Mouse (Mus musculus): ENCODE results near the gene Nudt8. TPM values are rescaled to one million over a fixed set of nuclear protein-coding genes. Genes with fewer than 3 reads are reported as not detected.
"Not testable (repeated sequence)": the region's sequence is repeated elsewhere in the genome, so short reads cannot be mapped to it uniquely, and the experiment has no call there.

The Nudt8 gene
- polyA plus RNA-seq, 1 experiment from 2014 or later, result 18.6 TPM

- H3K4me1 ChIP-seq, result peaks cover 12% of the 10 kb centered on the region
- WGBS (ENCODE audit: insufficient replicate concordance), result 53% methylated on average over 11 of the region's 11 CpGs
- no peak overlapping the region for H3K27ac ChIP-seq
- no peak overlapping the region for H3K4me2 ChIP-seq
- H3K9me3 ChIP-seq (replicated peaks), result no peaks in the 10 kb centered on the region
- H3K9ac ChIP-seq, result 0 out of 2 replicates have a peak overlapping the region, but pooled peaks have one; percentile 22
- H3K36me3 ChIP-seq, result no peaks in the 10 kb centered on the region
- no peak for ATAC-seq
- H3K4me3 ChIP-seq, result no peak overlapping the region
- peaks cover 17% of the 10 kb centered on the region; the same call in 1 of the 2 replicates for H3K27me3 ChIP-seq (replicated peaks)
Measured at GRCm38 (mm10) chr19:3966330-3967075, 33.9 kb upstream of the Nudt8 start.

- Histone ChIP-seq H3K9ac (0 out of 2 replicates have a peak overlapping the region, but pooled peaks have one; percentile 22), H3K27ac (no peak overlapping the region), H3K4me3 (no peak overlapping the region), H3K9me3 (replicated peaks) (no peaks in the 10 kb centered on the region), H3K4me1 (peaks cover 19% of the 10 kb centered on the region), H3K27me3 (replicated peaks) (peaks cover 17% of the 10 kb centered on the region; the same call in 1 of the 2 replicates), H3K36me3 (no peaks in the 10 kb centered on the region), H3K4me2 (no peak overlapping the region)
- WGBS (ENCODE audit: insufficient replicate concordance), result 42% methylated on average over 3 of the region's 3 CpGs
- no peak for ATAC-seq
Measured at GRCm38 (mm10) chr19:3967258-3967657, 33.1 kb upstream of the Nudt8 start.

- peaks cover 25% of the 10 kb centered on the region for H3K4me1 ChIP-seq
- H3K4me3 ChIP-seq, result no peak within 1 kb of the TSS
- no peaks in the 10 kb centered on the region for H3K36me3 ChIP-seq
- no peaks in the 10 kb centered on the region for H3K9me3 ChIP-seq (replicated peaks)
- peak; percentile 86 for ATAC-seq
- H3K27me3 ChIP-seq (replicated peaks), result peaks cover 28% of the 10 kb centered on the region
- whole genome bisulfite sequencing (ENCODE audit: insufficient replicate concordance), result 31% methylated on average over 9 of the region's 9 CpGs
- peak within 1 kb of the TSS; percentile 32 for H3K4me2 ChIP-seq
- 0 out of 2 replicates have a peak within 1 kb of the TSS, but pooled peaks have one; percentile 22 for H3K9ac ChIP-seq
- no peak within 1 kb of the TSS for H3K27ac ChIP-seq
Measured at GRCm38 (mm10) chr19:3972229-3972628, 28.2 kb upstream of the Nudt8 start, which contains the start of gene Aldh3b2. Aldh3b2 (plus strand) TSS chr19:3972328.

GRCm38 (mm10) chr19:3974608-3975007 is 25.8 kb upstream of the Nudt8 start:
- not testable (repeated sequence) for H3K4me2 ChIP-seq; H3K4me3 ChIP-seq; H3K9me3 ChIP-seq (replicated peaks); H3K36me3 ChIP-seq; H3K27ac ChIP-seq; H3K9ac ChIP-seq; ATAC-seq
- peaks cover 22% of the 10 kb centered on the region for H3K4me1 ChIP-seq
- 75% methylated on average over 6 of the region's 6 CpGs for WGBS (ENCODE audit: insufficient replicate concordance)
- H3K27me3 ChIP-seq (replicated peaks), result peaks cover 18% of the 10 kb centered on the region

GRCm38 (mm10) chr19:3975866-3976265 is 24.5 kb upstream of the Nudt8 start:
- Histone ChIP-seq H3K4me1 (peaks cover 25% of the 10 kb centered on the region), H3K9me3 (replicated peaks) (no peaks in the 10 kb centered on the region), H3K27ac (no peak overlapping the region), H3K9ac (no peak overlapping the region), H3K4me3 (no peak overlapping the region), H3K36me3 (no peaks in the 10 kb centered on the region), H3K27me3 (replicated peaks) (peaks cover 11% of the 10 kb centered on the region; the same call in 1 of the 2 replicates), H3K4me2 (no peak overlapping the region)
- 57% methylated on average over 2 of the region's 2 CpGs for WGBS (ENCODE audit: insufficient replicate concordance)
- no peak for ATAC-seq

GRCm38 (mm10) chr19:3980309-3980708 is 20.1 kb upstream of the Nudt8 start:
- Histone ChIP-seq H3K27me3 (replicated peaks) (peaks cover 11% of the 10 kb centered on the region; the same call in 1 of the 2 replicates), H3K36me3 (no peaks in the 10 kb centered on the region), H3K4me3 (no peak overlapping the region), H3K9ac (no peak overlapping the region), H3K4me2 (no peak overlapping the region), H3K27ac (no peak overlapping the region), H3K9me3 (replicated peaks) (no peaks in the 10 kb centered on the region), H3K4me1 (peaks cover 11% of the 10 kb centered on the region)
- 15% methylated on average over 4 of the region's 4 CpGs for WGBS (ENCODE audit: insufficient replicate concordance)
- ATAC-seq, result peak; percentile 58

GRCm38 (mm10) chr19:3980917-3981316 is 19.5 kb upstream of the Nudt8 start:
- Histone ChIP-seq H3K9me3 (replicated peaks) (no peaks in the 10 kb centered on the region), H3K27me3 (replicated peaks) (peaks cover 7% of the 10 kb centered on the region; the same call in 1 of the 2 replicates), H3K4me3 (no peak overlapping the region), H3K27ac (no peak overlapping the region), H3K4me1 (peaks cover 18% of the 10 kb centered on the region), H3K9ac (no peak overlapping the region), H3K4me2 (no peak overlapping the region), H3K36me3 (no peaks in the 10 kb centered on the region)
- WGBS (ENCODE audit: insufficient replicate concordance), result 60% methylated on average over 9 of the region's 9 CpGs
- ATAC-seq, result no peak

- Histone ChIP-seq H3K9me3 (replicated peaks) (no peaks in the 10 kb centered on the region), H3K4me1 (peaks cover 30% of the 10 kb centered on the region), H3K36me3 (peaks cover 2% of the 10 kb centered on the region; the same call in 1 of the 2 replicates), H3K27me3 (replicated peaks) (no peaks in the 10 kb centered on the region; the same call in 1 of the 2 replicates), H3K27ac (no peak overlapping the region), H3K4me3 (no peak overlapping the region), H3K4me2 (no peak overlapping the region), H3K9ac (no peak overlapping the region)
- WGBS (ENCODE audit: insufficient replicate concordance), result 59% methylated on average over 9 of the region's 9 CpGs
- no peak for ATAC-seq
Measured at GRCm38 (mm10) chr19:3983527-3984200, 16.7 kb upstream of the Nudt8 start.

GRCm38 (mm10) chr19:3985261-3985681 is 15.1 kb upstream of the Nudt8 start:
- peaks cover 28% of the 10 kb centered on the region for H3K4me1 ChIP-seq
- no peaks in the 10 kb centered on the region for H3K9me3 ChIP-seq (replicated peaks)
- no peaks in the 10 kb centered on the region; the same call in 1 of the 2 replicates for H3K27me3 ChIP-seq (replicated peaks)
- no peak overlapping the region; the same call in 1 of the 2 replicates for H3K4me2 ChIP-seq
- H3K4me3 ChIP-seq, result no peak overlapping the region
- H3K9ac ChIP-seq, result no peak overlapping the region
- peak overlapping the region; percentile 49 for H3K27ac ChIP-seq
- WGBS (ENCODE audit: insufficient replicate concordance), result 32% methylated on average over 8 of the region's 8 CpGs
- peaks cover 5% of the 10 kb centered on the region; the same call in 1 of the 2 replicates for H3K36me3 ChIP-seq
- peak; percentile 33 for ATAC-seq

GRCm38 (mm10) chr19:3986334-3986733 is 14.0 kb upstream of the Nudt8 start, which contains the start of gene Acy3:
Acy3 (plus strand) TSS chr19:3986570.
- peaks cover 5% of the 10 kb centered on the region; the same call in 1 of the 2 replicates for H3K36me3 ChIP-seq
- 0 out of 2 replicates have a peak within 1 kb of the TSS, but pooled peaks have one; percentile 2 for H3K9ac ChIP-seq
- ATAC-seq, result peak; percentile 62
- H3K9me3 ChIP-seq (replicated peaks), result no peaks in the 10 kb centered on the region
- H3K27ac ChIP-seq, result peak within 1 kb of the TSS; percentile 49
- H3K4me1 ChIP-seq, result peaks cover 27% of the 10 kb centered on the region
- no peak within 1 kb of the TSS for H3K4me3 ChIP-seq
- no peaks in the 10 kb centered on the region for H3K27me3 ChIP-seq (replicated peaks)
- WGBS (ENCODE audit: insufficient replicate concordance), result 18% methylated on average over 8 of the region's 8 CpGs
- peak within 1 kb of the TSS; percentile 21 for H3K4me2 ChIP-seq

GRCm38 (mm10) chr19:3988066-3988465 is 12.3 kb upstream of the Nudt8 start:
- H3K4me1 ChIP-seq, result peaks cover 33% of the 10 kb centered on the region
- no peak overlapping the region for H3K4me2 ChIP-seq
- H3K27me3 ChIP-seq (replicated peaks), result peaks cover 15% of the 10 kb centered on the region
- no peak for ATAC-seq
- no peaks in the 10 kb centered on the region for H3K9me3 ChIP-seq (replicated peaks)
- H3K36me3 ChIP-seq, result peaks cover 5% of the 10 kb centered on the region; the same call in 1 of the 2 replicates
- H3K27ac ChIP-seq, result no peak overlapping the region
- no peak overlapping the region for H3K9ac ChIP-seq
- 85% methylated on average over 14 of the region's 14 CpGs for WGBS (ENCODE audit: insufficient replicate concordance)
- H3K4me3 ChIP-seq, result no peak overlapping the region

- Histone ChIP-seq H3K9me3 (replicated peaks) (no peaks in the 10 kb centered on the region), H3K4me1 (peaks cover 33% of the 10 kb centered on the region), H3K27ac (no peak overlapping the region), H3K9ac (no peak overlapping the region), H3K36me3 (peaks cover 5% of the 10 kb centered on the region; the same call in 1 of the 2 replicates), H3K4me3 (no peak overlapping the region), H3K4me2 (no peak overlapping the region), H3K27me3 (replicated peaks) (peaks cover 19% of the 10 kb centered on the region)
- WGBS (ENCODE audit: insufficient replicate concordance), result 84% methylated on average over 4 of the region's 4 CpGs
- no peak for ATAC-seq
Measured at GRCm38 (mm10) chr19:3988750-3989149, 11.6 kb upstream of the Nudt8 start.

All from liver, embryonic 12.5 days (tissue).